Mouse (Mus musculus) testis, adult 2 months (tissue): ENCODE results near the gene Ddx6.

Source experiments
- CTCF ChIP-seq: fragments of 200-500 bp; IDR thresholded peaks from 2 replicates; pipeline ENCODE4 v1.5.1; 2012; ENCODE audit warnings: low read depth, mild to moderate bottlenecking, inconsistent platforms, low read length, moderate library complexity; ENCODE audit not compliant: control insufficient read depth, insufficient read depth, insufficient replicate concordance
- POLR2A ChIP-seq: fragments of 200-500 bp; IDR thresholded peaks from 2 replicates; pipeline ENCODE4 v1.6.1; 2012; ENCODE audit warnings: low read depth, mild to moderate bottlenecking, inconsistent platforms, low read length, moderate library complexity; ENCODE audit not compliant: control insufficient read depth

GRCm38 (mm10) chr9:44646366-44646765 is 41.7 kb downstream of the Ddx6 start:
- TF ChIP-seq CTCF (no peak), POLR2A (no peak)
